Mouse (Mus musculus) stomach, embryonic 15.5 days (tissue): Measurements from ENCODE around the gene Ccdc63. TPM values are rescaled to one million over a fixed set of nuclear protein-coding genes. Genes with fewer than 3 reads are reported as not detected.
"Not testable (repeated sequence)": the region's sequence is repeated elsewhere in the genome, so short reads cannot be mapped to it uniquely, and the experiment has no call there.

Experiments used
- ATAC-seq: fragments of 200-750 bp; cut with Nextera tagmentation; 2 replicates; pipeline ENCODE4 v1.8.0; 2017; ENCODE audit warnings: low read depth, moderate number of reproducible peaks, moderate TSS enrichment; ENCODE audit not compliant: insufficient read depth, low FRiP score
- H3K27ac ChIP-seq: fragments of 300-500 bp; sonication (generic); 2 replicates; pipeline ENCODE4 v1.5.1; 2015; ENCODE audit warnings: mild to moderate bottlenecking, inconsistent platforms
- H3K27me3 ChIP-seq: fragments of 300-500 bp; sonication (generic); replicated peaks from 2 replicates; pipeline ENCODE4 v1.6.1; 2015; ENCODE audit warnings: inconsistent platforms
- H3K36me3 ChIP-seq: fragments of 300-500 bp; sonication (generic); 2 replicates; pipeline ENCODE4 v1.6.1; 2015; ENCODE audit warnings: inconsistent platforms
- H3K4me1 ChIP-seq: fragments of 300-500 bp; sonication (generic); 2 replicates; pipeline ENCODE4 v1.6.1; 2015; ENCODE audit warnings: inconsistent platforms
- H3K4me2 ChIP-seq: fragments of 300-500 bp; sonication (generic); 2 replicates; pipeline ENCODE4 v1.6.1; 2015; ENCODE audit warnings: mild to moderate bottlenecking, inconsistent platforms
- H3K4me3 ChIP-seq: fragments of 300-500 bp; sonication (generic); replicated peaks from 2 replicates; pipeline ENCODE4 v1.5.1; 2015; ENCODE audit warnings: inconsistent platforms
- H3K9ac ChIP-seq: fragments of 300-500 bp; sonication (generic); 2 replicates; pipeline ENCODE4 v1.6.1; 2015; ENCODE audit warnings: inconsistent platforms
- H3K9me3 ChIP-seq: fragments of 300-500 bp; sonication (generic); 2 replicates; pipeline ENCODE4 v1.6.1; 2016; ENCODE audit warnings: inconsistent platforms
- WGBS: fragments of 180-500 bp; shearing (Covaris S2); methylation state at CpG from one replicate; pipeline ENCODE4 v1.1.7; 2015; 5-methylcytosine and 5-hydroxymethylcytosine counted together
- polyA plus RNA-seq: library from polyadenylated mRNA; unstranded; fragments of >200 nt; fragmentation: Nextera tagmentation; extraction: Ambion mirVana; gene quantifications from 2 replicates; pipeline ENCODE4 v1.2.1, GENCODE M21; 2015

Gene Ccdc63
- polyA plus RNA-seq, 1 experiment from 2014 or later: not detected

DNA sequence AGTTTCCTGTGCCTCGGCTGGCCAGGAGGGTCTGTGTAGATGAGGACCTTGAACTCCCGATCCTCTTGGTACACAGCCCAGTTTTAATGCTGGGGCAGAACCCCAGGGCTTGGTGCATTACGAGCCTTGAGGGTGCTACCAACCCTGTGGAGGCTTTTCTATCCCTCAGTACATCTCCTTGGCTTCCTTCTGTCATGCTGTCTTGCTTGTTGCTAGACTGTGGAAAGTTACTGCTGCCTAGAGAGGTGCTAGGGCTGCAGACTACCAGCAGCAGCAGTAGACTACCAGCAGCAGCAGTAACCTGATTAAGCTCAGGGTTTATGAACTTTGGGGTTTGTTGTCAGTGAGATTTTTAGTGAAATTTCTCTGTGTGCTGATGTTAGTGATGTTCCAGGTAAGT is 23.4 kb upstream of the Ccdc63 start:
- Histone ChIP-seq H3K9me3 (no peaks in the 10 kb centered on the region), H3K4me1 (peaks cover 52% of the 10 kb centered on the region), H3K27me3 (no peaks in the 10 kb centered on the region), H3K36me3 (peaks cover 26% of the 10 kb centered on the region), H3K9ac (no peak overlapping the region), H3K4me3 (no peak overlapping the region), H3K27ac (no peak overlapping the region), H3K4me2 (no peak overlapping the region)
- WGBS: 54% methylated on average over 3 of the region's 3 CpGs
- no peak for ATAC-seq

- no peaks in the 10 kb centered on the region for H3K27me3 ChIP-seq
- no peak overlapping the region for H3K4me3 ChIP-seq
- peaks cover 20% of the 10 kb centered on the region for H3K36me3 ChIP-seq
- H3K27ac ChIP-seq: no peak overlapping the region
- 50% methylated on average over 6 of the region's 6 CpGs for WGBS
- no peak overlapping the region for H3K4me2 ChIP-seq
- no peak overlapping the region for H3K9ac ChIP-seq
- ATAC-seq: no peak
- peaks cover 52% of the 10 kb centered on the region for H3K4me1 ChIP-seq
- no peaks in the 10 kb centered on the region for H3K9me3 ChIP-seq
Measured at GRCm38 (mm10) chr5:122163194-122163593, 22.6 kb upstream of the Ccdc63 start.

DNA sequence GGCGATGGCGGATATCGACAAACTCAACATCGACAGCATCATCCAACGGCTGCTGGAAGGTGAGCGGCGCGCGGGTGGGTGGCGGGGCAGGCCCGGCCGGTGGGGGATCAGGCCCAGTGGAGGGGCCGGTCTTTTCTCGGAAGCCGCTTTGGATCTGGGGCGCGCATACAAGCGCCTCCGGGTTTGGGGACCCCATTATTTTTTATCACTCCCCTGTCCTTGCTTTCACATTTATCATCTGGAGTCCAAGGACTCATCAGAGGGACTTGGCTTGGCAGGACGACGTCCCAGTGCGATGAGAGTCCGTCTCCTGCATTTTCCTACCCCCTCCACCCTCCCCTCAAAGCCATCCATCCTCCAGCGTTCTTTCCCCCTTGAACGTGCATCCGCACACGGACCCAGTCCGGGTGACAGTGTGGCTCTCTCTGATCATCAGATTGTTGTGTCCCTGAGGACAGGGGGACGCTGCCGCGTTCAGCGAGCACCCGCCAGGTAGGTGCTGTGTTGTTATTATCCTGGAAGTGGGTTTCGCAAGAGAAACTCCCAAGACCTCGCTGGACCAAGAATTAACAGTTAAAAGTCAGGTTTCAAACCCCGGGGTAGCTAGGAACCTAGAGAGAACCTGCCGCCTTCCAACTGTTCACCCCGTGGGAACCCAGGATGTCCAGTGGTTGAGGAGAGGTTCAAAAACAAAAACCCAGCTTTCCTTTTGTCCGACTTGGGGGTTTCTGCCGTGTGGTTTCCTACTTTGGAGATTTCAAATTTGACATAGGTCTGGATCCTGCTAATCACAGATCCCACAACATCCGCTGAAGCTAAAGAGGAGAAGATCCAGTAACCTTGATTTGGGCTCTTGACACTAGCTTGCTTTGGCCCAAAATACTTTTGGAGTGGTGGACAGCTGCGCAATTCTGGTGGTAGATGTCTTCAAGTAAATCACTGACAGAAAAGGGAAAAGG is 18.2 kb upstream of the Ccdc63 start:
- H3K9ac ChIP-seq: peak overlapping the region; percentile 87
- no peaks in the 10 kb centered on the region for H3K9me3 ChIP-seq
- H3K36me3 ChIP-seq: 0 out of 2 replicates have a peak, but pooled peaks cover 6% of the 10 kb centered on the region
- WGBS: 1% methylated on average over 42 of the region's 42 CpGs
- H3K4me2 ChIP-seq: peak overlapping the region; percentile 77
- H3K4me3 ChIP-seq: peak overlapping the region; percentile 68
- H3K27ac ChIP-seq: peak overlapping the region; percentile 76
- no peaks in the 10 kb centered on the region for H3K27me3 ChIP-seq
- no peak for ATAC-seq
- peaks cover 52% of the 10 kb centered on the region for H3K4me1 ChIP-seq

DNA sequence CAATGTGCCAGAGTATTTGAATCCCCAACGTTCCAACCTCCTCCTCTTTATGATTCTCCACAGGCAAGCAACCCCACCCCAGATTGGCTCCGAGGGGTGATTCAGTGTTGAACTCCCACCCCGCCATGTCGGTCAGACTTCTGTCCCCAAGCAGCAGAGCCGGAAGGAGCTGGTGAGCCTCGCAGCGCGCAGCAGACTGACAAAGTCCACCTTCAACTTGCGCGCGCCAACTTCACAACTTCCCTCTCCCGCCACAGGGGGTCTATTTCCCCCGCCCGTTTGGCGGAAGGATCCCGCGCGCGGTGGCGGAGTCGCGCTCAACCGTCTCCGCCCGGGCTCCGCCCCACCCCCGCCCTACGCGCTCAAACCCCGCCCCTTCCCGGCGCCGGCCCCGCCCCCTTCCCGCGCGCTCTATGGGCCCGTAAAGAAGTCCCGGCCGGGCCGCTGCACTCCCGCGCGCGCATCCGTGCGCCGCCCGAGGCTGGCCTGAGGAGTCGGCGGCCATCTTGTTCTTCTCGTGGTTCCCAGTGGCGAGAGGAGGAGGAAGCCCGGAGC is 17.3 kb upstream of the Ccdc63 start, which contains the start of gene Ppp1cc:
Ppp1cc (plus strand) TSS at position 452 of the 555 bp plus-strand sequence.
- Histone ChIP-seq H3K36me3 (0 out of 2 replicates have a peak, but pooled peaks cover 3% of the 10 kb centered on the region), H3K9me3 (no peaks in the 10 kb centered on the region), H3K27me3 (no peaks in the 10 kb centered on the region), H3K4me3 (peak within 1 kb of the TSS; percentile 68), H3K27ac (peak within 1 kb of the TSS; percentile 90), H3K4me2 (peak within 1 kb of the TSS; percentile 77), H3K9ac (peak within 1 kb of the TSS; percentile 87), H3K4me1 (peaks cover 43% of the 10 kb centered on the region)
- WGBS: under 1% methylated on average over 44 of the region's 54 CpGs
- peak; percentile 90 for ATAC-seq

GRCm38 (mm10) chr5:122156486-122156885 is 15.9 kb upstream of the Ccdc63 start:
- ATAC-seq: no peak
- H3K4me3 ChIP-seq: no peak overlapping the region
- H3K9me3 ChIP-seq: no peaks in the 10 kb centered on the region
- no peaks in the 10 kb centered on the region for H3K27me3 ChIP-seq
- H3K36me3 ChIP-seq: no peaks in the 10 kb centered on the region
- H3K4me1 ChIP-seq: peaks cover 32% of the 10 kb centered on the region
- H3K4me2 ChIP-seq: no peak overlapping the region
- no peak overlapping the region for H3K9ac ChIP-seq
- WGBS: 45% methylated on average over 2 of the region's 2 CpGs
- no peak overlapping the region for H3K27ac ChIP-seq

DNA sequence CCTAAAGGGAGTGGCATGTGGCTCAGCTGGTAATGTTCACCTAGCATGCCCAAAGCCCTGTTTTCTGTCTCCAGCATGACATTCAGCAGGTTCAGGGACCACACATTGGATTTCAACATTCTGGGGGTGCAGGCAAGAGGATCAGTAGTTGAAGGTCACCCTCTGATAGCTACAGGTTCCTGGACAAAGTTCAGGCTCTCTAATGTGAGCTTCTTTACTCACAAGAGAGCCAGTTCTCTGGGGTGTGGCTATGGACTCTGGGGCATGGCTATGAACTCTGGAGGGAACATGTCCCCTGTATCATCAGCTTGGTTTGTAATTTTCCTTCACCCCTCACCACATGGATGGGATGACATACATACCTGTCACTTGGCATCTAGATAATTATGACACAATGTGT is 15.0 kb upstream of the Ccdc63 start:
- H3K9ac ChIP-seq: no peak overlapping the region

GRCm38 (mm10) chr5:122154782-122155181 is 14.2 kb upstream of the Ccdc63 start:
- ATAC-seq: no peak
- Histone ChIP-seq H3K27ac (no peak overlapping the region), H3K27me3 (no peaks in the 10 kb centered on the region), H3K36me3 (no peaks in the 10 kb centered on the region), H3K4me2 (no peak overlapping the region), H3K4me1 (peaks cover 19% of the 10 kb centered on the region), H3K9ac (no peak overlapping the region), H3K9me3 (no peaks in the 10 kb centered on the region), H3K4me3 (no peak overlapping the region)
- 58% methylated on average over 3 of the region's 3 CpGs for WGBS

More for the DNA sequence above, 15.0 kb upstream of the Ccdc63 start:
- no peaks in the 10 kb centered on the region for H3K27me3 ChIP-seq
- peaks cover 24% of the 10 kb centered on the region for H3K4me1 ChIP-seq
- ATAC-seq: no peak
- H3K36me3 ChIP-seq: no peaks in the 10 kb centered on the region
- no peaks in the 10 kb centered on the region for H3K9me3 ChIP-seq
- H3K27ac ChIP-seq: 0 out of 2 replicates have a peak overlapping the region, but pooled peaks have one; percentile 26
- H3K4me3 ChIP-seq: no peak overlapping the region
- H3K4me2 ChIP-seq: no peak overlapping the region

DNA sequence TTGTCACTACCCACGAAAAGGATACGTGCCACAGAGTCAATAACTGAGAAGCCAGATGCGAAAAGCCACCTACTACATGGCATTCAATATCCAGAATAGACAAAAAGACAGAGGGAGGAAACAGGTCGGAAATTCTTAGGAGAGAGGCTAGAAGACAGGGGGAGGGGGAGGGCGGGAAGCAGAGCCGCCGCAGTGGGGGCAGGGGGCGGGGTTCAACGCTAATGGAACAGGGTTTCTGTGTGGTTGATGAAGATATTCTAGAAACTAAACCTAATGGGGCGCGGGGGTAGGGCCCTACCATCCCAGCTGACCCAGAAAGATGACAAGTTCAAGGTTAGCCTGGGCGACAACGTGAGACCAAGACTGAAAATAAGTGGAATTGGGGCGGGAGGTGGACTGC is 13.4 kb upstream of the Ccdc63 start:
- Histone ChIP-seq H3K4me3 (no peak overlapping the region), H3K36me3 (no peaks in the 10 kb centered on the region), H3K9me3 (no peaks in the 10 kb centered on the region), H3K4me2 (no peak overlapping the region), H3K4me1 (peaks cover 15% of the 10 kb centered on the region; the same call in 1 of the 2 replicates), H3K27me3 (no peaks in the 10 kb centered on the region), H3K9ac (no peak overlapping the region), H3K27ac (no peak overlapping the region)
- ATAC-seq: no peak
- 29% methylated on average over 11 of the region's 14 CpGs for WGBS

GRCm38 (mm10) chr5:122152508-122152907 is 11.9 kb upstream of the Ccdc63 start:
- ATAC-seq, H3K9me3 ChIP-seq: not testable (repeated sequence)
- WGBS: 85% methylated on average over 5 of the region's 5 CpGs

DNA sequence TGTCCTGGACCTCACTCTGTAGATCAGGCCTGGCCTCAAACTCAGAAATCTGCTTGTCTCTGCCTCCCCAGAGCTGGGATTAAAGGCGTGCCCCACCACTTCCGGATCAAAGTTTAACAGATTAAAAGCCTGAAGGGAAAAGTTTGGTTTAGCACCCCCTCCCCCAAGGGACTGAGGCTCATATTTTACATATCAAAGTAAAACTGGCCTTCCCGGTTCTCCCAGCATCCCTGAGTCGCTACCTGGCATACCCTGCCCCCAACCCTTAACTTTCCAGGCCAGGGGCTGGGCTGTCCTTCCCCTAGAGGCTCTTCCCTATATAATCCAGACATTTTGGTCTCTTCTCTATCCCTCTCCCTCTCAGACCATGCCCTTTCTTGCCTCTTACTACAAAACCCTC is 8.6 kb upstream of the Ccdc63 start:
- H3K36me3 ChIP-seq: no peaks in the 10 kb centered on the region
- ATAC-seq: no peak
- WGBS: 57% methylated on average over 4 of the region's 4 CpGs

More at GRCm38 (mm10) chr5:122152508-122152907, 11.9 kb upstream of the Ccdc63 start:
- not testable (repeated sequence) for H3K4me3 ChIP-seq, H3K36me3 ChIP-seq, H3K27me3 ChIP-seq, H3K4me2 ChIP-seq, H3K9ac ChIP-seq, H3K27ac ChIP-seq
- peaks cover 12% of the 10 kb centered on the region; the same call in 1 of the 2 replicates for H3K4me1 ChIP-seq

GRCm38 (mm10) chr5:122148107-122148506 is 7.5 kb upstream of the Ccdc63 start:
- no peaks in the 10 kb centered on the region for H3K27me3 ChIP-seq
- ATAC-seq: no peak
- WGBS: 80% methylated on average over 1 of the region's 1 CpGs
- no peak overlapping the region for H3K27ac ChIP-seq
- no peaks in the 10 kb centered on the region for H3K9me3 ChIP-seq
- H3K36me3 ChIP-seq: no peaks in the 10 kb centered on the region
- no peak overlapping the region for H3K4me3 ChIP-seq
- H3K4me1 ChIP-seq: peaks cover 12% of the 10 kb centered on the region
- no peak overlapping the region for H3K4me2 ChIP-seq
- no peak overlapping the region for H3K9ac ChIP-seq

More for the DNA sequence above, 8.6 kb upstream of the Ccdc63 start:
- Histone ChIP-seq H3K4me1 (peaks cover 12% of the 10 kb centered on the region), H3K9ac (no peak overlapping the region), H3K27me3 (no peaks in the 10 kb centered on the region), H3K4me3 (no peak overlapping the region), H3K4me2 (no peak overlapping the region), H3K9me3 (no peaks in the 10 kb centered on the region), H3K27ac (no peak overlapping the region)

- no peak overlapping the region for H3K9ac ChIP-seq
- ATAC-seq: no peak
- peak overlapping the region; percentile 51; the same call in 1 of the 2 replicates for H3K4me2 ChIP-seq
Measured at GRCm38 (mm10) chr5:122146609-122147008, 6.0 kb upstream of the Ccdc63 start.

More at GRCm38 (mm10) chr5:122146609-122147008, 6.0 kb upstream of the Ccdc63 start:
- Histone ChIP-seq H3K9me3 (no peaks in the 10 kb centered on the region), H3K4me3 (no peak overlapping the region), H3K27ac (peak overlapping the region; percentile 90), H3K36me3 (no peaks in the 10 kb centered on the region), H3K4me1 (peaks cover 12% of the 10 kb centered on the region), H3K27me3 (no peaks in the 10 kb centered on the region)
